Mouse (Mus musculus): Measurements from ENCODE around the gene Ifne.

- no peak for TF ChIP-seq CTCF (IDR thresholded peaks at IDR 0.05; ENCODE audit: low read depth)
- no peak for TF ChIP-seq EP300 (IDR thresholded peaks at IDR 0.05; ENCODE audit: low read depth)
Measured at GRCm38 (mm10) chr4:88865011-88865569, 14.9 kb downstream of the Ifne start.
